15 mouse cellular contexts compared by ENCODE assay signal in the genomic region with DNA sequence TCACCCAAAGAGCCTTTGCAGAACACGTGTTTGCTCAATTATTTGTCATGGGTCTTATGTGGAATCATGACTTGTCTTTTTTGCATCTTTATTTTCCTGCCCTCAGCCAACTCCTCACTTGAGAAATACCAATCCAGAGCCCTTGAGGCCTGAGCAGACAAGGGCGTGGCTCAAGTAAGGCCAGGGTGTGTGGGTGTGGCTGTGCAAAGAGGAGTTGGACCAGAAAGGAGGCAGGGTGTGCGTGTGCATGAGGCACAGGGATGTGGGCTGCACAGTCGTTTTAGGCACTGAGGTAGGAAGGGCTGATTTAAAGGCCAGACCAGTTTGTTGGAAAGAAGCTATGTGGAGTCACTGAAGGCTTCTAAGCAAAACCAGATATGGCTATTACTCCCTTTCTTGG.
DNase-seq lines count a peak whose midpoint lies in the region; ATAC-seq and TF ChIP-seq lines count a peak whose summit lies in the region.
"Had no signal": no experiment of that assay in that cellular context is flagged by ENCODE, and none has a peak within 500 bp of the region (broad histone marks: within the 10 kb centered on the region; RNA-seq: fewer than 3 reads in every experiment).

No protein-coding gene starts in this region.

- 70% methylated on average over 4 of the region's 4 CpGs for WGBS in midbrain, embryonic 12.5 days
- 60% methylated on average over 4 of the region's 4 CpGs for WGBS in midbrain, postnatal 0 days
- WGBS in midbrain, embryonic 15.5 days = 55% methylated on average over 4 of the region's 4 CpGs

- H3K36me3 ChIP-seq in midbrain, embryonic 12.5 days = no peaks in the 10 kb centered on the region
- no peaks in the 10 kb centered on the region for H3K36me3 ChIP-seq in midbrain, postnatal 0 days (ENCODE audit: insufficient read depth, low read length)
- H3K36me3 ChIP-seq in midbrain, embryonic 15.5 days (replicated peaks) = no peaks in the 10 kb centered on the region
- H3K36me3 ChIP-seq: neural tube, embryonic 15.5 days had no signal

- no peak for TF ChIP-seq CTCF in midbrain, postnatal 0 days (IDR thresholded peaks at IDR 0.05)

- no peak overlapping the region for H3K27ac ChIP-seq in midbrain, embryonic 12.5 days (replicated peaks)
- no peak overlapping the region for H3K27ac ChIP-seq in midbrain, postnatal 0 days (ENCODE audit: low read depth, low read length)
- H3K27ac ChIP-seq in midbrain, embryonic 15.5 days = peak overlapping the region; percentile 32; the same call in 1 of the 2 replicates
- H3K27ac ChIP-seq: heart, adult 2 months; neural tube, embryonic 15.5 days had no signal

- DNase-seq in midbrain, postnatal 0 days (ENCODE audit: low spot score) = no peak
- peak; percentile 6 for DNase-seq in NIH3T3 (ENCODE audit: low read depth)
- peak; percentile 12 for DNase-seq in gonadal fat pad, adult 2 months (ENCODE audit: low read depth)
- DNase-seq in ovary, postnatal 14 days (ENCODE audit: low spot score) = no peak
- DNase-seq: adrenal gland, postnatal 25 days; heart, adult 2 months; kidney, postnatal 10 days; layer of hippocampus, adult 9-11 months; right cerebral cortex, postnatal 25 days had no signal

- no peak overlapping the region for H3K4me3 ChIP-seq in midbrain, embryonic 12.5 days
- H3K4me3 ChIP-seq in midbrain, postnatal 0 days (ENCODE audit: low read depth, low read length) = no peak overlapping the region
- H3K4me3 ChIP-seq in midbrain, embryonic 15.5 days = no peak overlapping the region
- H3K4me3 ChIP-seq: heart, adult 2 months; neural tube, embryonic 15.5 days had no signal

- H3K9me3 ChIP-seq in midbrain, embryonic 12.5 days = no peaks in the 10 kb centered on the region
- no peaks in the 10 kb centered on the region for H3K9me3 ChIP-seq in midbrain, postnatal 0 days (ENCODE audit: low read length)
- H3K9me3 ChIP-seq in midbrain, embryonic 15.5 days = no peaks in the 10 kb centered on the region
- H3K9me3 ChIP-seq: neural tube, embryonic 15.5 days had no signal

- ATAC-seq in midbrain, embryonic 12.5 days (ENCODE audit: low FRiP score, low read depth) = peak; percentile 49; the same call in 1 of the 2 replicates
- ATAC-seq in midbrain, postnatal 0 days (ENCODE audit: low FRiP score) = no peak
- ATAC-seq in midbrain, embryonic 15.5 days (replicated peaks) = peak; percentile 67; the same call in 1 of the 2 replicates
- ATAC-seq in megakaryocyte, adult 5-6 weeks (ENCODE audit: poor library complexity, severe bottlenecking) = no peak
- ATAC-seq: intestine, embryonic 16.5 days had no signal

- H3K4me2 ChIP-seq in midbrain, embryonic 12.5 days (replicated peaks) = no peak overlapping the region
- H3K4me2 ChIP-seq in midbrain, postnatal 0 days (ENCODE audit: low read depth, low read length, poor library complexity, severe bottlenecking) = no peak overlapping the region
- H3K4me2 ChIP-seq in midbrain, embryonic 15.5 days = no peak overlapping the region
- H3K4me2 ChIP-seq: neural tube, embryonic 15.5 days had no signal

- H3K9ac ChIP-seq in midbrain, embryonic 12.5 days (replicated peaks) = no peak overlapping the region
- no peak overlapping the region for H3K9ac ChIP-seq in midbrain, postnatal 0 days (replicated peaks; ENCODE audit: low read length, poor library complexity, severe bottlenecking)
- no peak overlapping the region for H3K9ac ChIP-seq in midbrain, embryonic 15.5 days
- H3K9ac ChIP-seq: neural tube, embryonic 15.5 days had no signal

- no peaks in the 10 kb centered on the region for H3K27me3 ChIP-seq in midbrain, embryonic 12.5 days
- H3K27me3 ChIP-seq in midbrain, postnatal 0 days (ENCODE audit: insufficient read depth, low read length) = no peaks in the 10 kb centered on the region
- no peaks in the 10 kb centered on the region for H3K27me3 ChIP-seq in midbrain, embryonic 15.5 days (replicated peaks)
- H3K27me3 ChIP-seq: CH12.LX; neural tube, embryonic 15.5 days had no signal

- no peaks in the 10 kb centered on the region for H3K4me1 ChIP-seq in midbrain, embryonic 12.5 days
- H3K4me1 ChIP-seq in midbrain, postnatal 0 days (ENCODE audit: insufficient read depth, low read length) = no peaks in the 10 kb centered on the region
- no peaks in the 10 kb centered on the region; the same call in 1 of the 2 replicates for H3K4me1 ChIP-seq in midbrain, embryonic 15.5 days

Comparison
In these comparisons a context has a peak if more than half of its experiments do, and no peak if none do; other contexts are left out.
1. ATAC-seq: peak in midbrain, embryonic 12.5 days (single experiment) and midbrain, embryonic 15.5 days (single experiment); none in midbrain, postnatal 0 days (single experiment) and megakaryocyte, adult 5-6 weeks (single experiment).
2. DNase-seq: peak in NIH3T3 (single experiment) and gonadal fat pad, adult 2 months (single experiment); none in midbrain, postnatal 0 days (single experiment) and ovary, postnatal 14 days (single experiment).